Mouse (Mus musculus) megakaryocyte-erythroid progenitor cell, adult 5 weeks (primary cell): Measurements from ENCODE around the gene Itih5. TPM values are rescaled to one million over a fixed set of nuclear protein-coding genes. Genes with fewer than 3 reads are reported as not detected.

Source experiments
- polyA plus RNA-seq: library from polyadenylated mRNA; stranded (reverse); fragments of >175 nt; gene quantifications from 2 replicates; pipeline ENCODE4 v1.2.3, GENCODE M21; 2012

The Itih5 gene
- 1.5 and 2.7 TPM in 2 replicates for polyA plus RNA-seq

GRCm38 (mm10) chr2:10153201-10154075 is at the start of gene Itih5:
Gene Itih5, plus strand, starts transcription at chr2:10153571.

GRCm38 (mm10) chr2:10131296-10131695 is 22.1 kb upstream of the Itih5 start, which contains the start of gene Itih2:
Gene Itih2, minus strand, starts transcription at chr2:10131396.

Other genes starting within 250 kb of the Itih5 start
- 20.2 and 21.3 TPM in 2 replicates for gene Taf3, start 105.0 kb upstream of the Itih5 start, polyA plus RNA-seq
- 33.0 and 34.7 TPM in 2 replicates for gene Atp5c1, start 73.1 kb upstream of the Itih5 start, polyA plus RNA-seq
- 2.9 and 3.9 TPM in 2 replicates for gene Kin, start 73.0 kb upstream of the Itih5 start, polyA plus RNA-seq
- not detected in 2 replicates for gene Itih2, start 22.2 kb upstream of the Itih5 start, polyA plus RNA-seq
- 0.30 and 0.35 TPM in 2 replicates for gene Sfmbt2, start 216.9 kb downstream of the Itih5 start, polyA plus RNA-seq